Mouse (Mus musculus) kidney, adult 8-10 months (tissue): Measurements from ENCODE around the gene Cd63.
A peak's percentile ranks its signal among the peaks of the same experiment; 100 is the strongest.

Experiments used
- DNase-seq, 2 experiments: peaks; one replicate each; pipeline ENCODE4 v3.0.0; 2022

The Cd63 gene

DNA sequence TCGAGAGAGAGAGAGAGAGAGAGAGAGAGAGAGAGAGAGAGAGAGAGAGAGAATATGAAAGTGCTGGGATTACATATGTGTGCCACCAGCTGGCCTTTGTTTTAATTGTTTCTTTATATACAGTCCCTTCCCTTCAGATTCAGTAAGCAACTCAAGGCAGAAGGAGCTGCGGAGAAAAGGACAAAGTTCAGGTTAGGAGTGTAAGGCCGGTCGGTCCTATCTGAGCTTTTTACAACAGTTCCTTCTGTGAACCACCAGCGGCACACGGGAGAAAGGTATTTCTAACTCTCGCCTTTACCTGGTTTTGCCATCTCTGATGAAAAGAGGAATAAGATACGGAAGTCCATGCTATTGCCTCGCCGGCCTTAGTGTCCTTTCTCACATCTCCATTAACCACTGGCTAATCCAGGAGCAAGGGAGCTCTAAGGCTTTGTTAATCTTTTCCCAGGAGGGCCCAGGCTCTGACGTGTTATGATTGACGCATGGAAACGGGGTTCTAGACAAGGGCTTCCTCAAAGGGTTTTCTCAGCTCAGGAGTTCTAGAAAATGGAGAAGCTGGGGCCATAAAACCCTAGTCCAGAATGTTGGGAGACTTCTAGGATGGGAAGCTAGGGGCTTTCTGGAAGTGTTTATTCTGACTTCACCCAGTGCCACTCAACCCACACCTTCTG lies 8.1 kb downstream of the Cd63 start:
- peak; percentile 82 to 83 for DNase-seq

DNA sequence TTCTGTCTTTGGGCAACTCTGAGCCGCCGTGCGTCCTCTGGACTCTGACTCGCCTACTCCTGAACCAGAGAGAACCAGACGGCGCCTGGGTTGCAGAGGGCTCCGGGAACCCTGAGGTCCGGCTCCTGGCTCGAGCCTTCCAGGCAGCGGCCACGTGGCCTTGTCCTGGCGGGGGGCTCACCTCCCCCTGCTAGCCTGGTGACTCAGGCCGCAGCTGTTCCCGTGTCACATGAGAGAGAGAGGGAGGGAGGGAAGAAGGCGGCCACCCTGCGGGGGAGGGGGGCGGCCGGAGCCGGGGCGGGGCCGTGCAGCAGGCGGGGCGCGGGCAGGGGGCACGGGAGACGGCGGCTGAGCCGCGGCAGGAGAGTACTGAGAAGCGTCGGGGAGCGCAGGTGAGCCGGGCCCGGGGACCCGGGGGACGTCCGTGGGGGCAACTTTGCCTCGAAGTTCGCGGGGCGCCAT lies 8.8 kb downstream of the Cd63 start:
- DNase-seq: peak; percentile 91 to 94

DNA sequence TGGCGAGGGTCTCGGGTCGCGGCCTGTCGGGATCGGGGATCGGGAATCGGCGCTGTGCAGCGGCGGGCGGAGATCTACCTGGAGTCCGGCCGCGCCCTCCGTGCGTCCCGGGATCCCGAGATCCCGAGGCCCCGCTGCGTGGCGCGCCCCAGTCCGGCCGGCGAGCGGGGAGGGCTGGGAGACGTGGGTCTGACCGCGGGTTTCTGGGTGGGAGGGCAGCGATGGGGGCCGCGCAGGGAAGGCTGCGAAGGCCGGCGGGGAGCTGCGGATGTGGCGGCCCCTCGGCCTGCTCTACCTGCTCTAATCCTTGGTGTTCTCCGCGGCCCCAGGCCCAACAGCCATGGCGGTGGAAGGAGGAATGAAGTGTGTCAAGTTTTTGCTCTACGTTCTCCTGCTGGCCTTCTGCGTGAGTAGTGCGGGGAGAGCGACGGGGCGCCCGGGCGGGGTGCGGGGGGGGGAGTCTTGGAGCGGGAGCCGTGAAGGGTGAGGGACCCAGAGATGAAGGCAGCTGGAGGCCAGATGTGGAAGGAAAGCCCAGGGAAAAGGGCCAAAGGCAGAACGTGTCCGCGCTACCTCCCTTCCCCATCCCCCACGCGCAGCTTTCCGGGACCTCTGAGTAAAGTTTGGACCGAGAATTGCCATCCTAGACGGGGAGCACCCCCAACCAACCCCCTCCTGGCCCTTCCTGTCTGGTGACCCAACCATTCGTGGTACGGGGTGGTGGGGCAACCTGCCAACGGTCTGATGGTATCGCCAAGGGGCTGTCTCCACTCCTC lies 9.5 kb downstream of the Cd63 start:
- DNase-seq: peak in 1 of 2 experiments; percentile 61

DNA sequence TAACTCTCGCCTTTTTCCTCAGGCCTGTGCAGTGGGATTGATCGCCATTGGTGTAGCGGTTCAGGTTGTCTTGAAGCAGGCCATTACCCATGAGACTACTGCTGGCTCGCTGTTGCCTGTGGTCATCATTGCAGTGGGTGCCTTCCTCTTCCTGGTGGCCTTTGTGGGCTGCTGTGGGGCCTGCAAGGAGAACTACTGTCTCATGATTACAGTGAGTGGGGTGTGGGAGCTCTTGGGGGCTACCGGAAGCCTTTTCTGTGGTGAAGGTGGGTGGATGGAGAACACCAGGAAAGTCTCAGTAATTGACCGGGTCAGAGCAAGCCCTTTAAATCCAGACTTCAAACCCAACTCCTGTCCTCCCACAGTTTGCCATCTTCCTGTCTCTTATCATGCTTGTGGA lies 10.6 kb downstream of the Cd63 start:
- DNase-seq: no peak

DNA sequence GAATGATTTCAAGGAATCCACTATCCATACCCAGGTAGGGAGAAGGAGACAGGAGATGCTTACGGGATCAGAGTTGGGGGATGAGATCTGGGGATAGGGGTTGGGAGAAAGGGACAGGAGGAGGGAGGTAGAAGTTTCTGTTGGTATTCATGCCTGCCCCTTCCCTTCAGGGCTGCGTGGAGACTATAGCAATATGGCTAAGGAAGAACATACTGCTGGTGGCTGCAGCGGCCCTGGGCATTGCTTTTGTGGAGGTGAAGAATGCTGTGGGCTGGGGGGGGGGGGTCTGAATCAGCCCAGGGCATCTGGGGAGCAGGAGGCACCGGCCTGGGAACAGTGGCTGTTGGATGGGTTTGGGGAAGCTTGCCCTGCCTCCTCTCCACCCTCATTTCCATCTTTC lies 11.5 kb downstream of the Cd63 start:
- no peak for DNase-seq

DNA sequence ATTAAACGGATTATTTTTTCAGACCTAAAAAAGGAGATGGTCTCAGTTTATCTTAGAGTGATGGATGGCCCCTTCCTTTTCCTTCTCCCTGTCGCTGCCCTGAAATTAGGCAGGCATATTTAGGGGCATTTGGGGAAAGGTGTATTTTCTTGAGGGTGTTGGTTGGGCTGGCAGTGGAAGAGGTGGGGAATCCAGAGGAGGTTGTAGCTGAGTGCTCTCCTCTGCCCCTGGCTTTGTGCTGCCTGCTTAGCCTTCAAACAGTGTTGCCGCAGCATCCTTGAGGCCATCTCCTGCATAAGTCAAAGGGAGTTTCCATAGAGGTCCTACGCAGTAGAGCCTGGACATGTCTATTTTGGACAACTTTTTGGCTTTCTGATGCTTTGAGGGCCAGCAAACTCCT lies 12.0 kb downstream of the Cd63 start:
- no peak for DNase-seq

DNA sequence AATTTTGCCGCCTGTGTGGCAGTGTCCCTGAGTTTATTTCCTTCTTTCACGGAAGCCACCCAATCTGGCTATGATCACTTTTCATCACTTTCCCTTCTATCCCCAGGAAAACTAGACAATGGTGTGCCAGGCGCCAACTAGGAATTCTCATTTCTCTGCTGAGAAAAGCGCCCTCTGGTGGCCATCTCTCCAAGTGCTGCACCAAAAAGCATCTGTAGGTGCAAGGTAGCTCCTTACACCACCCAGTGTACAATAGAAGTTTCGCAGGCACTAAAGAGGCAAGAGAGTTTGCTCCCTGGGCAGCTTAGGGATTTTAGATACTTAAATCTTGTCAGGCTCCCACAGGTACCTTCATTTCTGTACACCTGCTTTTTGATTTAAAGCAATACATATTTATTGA lies 12.4 kb downstream of the Cd63 start:
- DNase-seq: peak; percentile 85 to 95

DNA sequence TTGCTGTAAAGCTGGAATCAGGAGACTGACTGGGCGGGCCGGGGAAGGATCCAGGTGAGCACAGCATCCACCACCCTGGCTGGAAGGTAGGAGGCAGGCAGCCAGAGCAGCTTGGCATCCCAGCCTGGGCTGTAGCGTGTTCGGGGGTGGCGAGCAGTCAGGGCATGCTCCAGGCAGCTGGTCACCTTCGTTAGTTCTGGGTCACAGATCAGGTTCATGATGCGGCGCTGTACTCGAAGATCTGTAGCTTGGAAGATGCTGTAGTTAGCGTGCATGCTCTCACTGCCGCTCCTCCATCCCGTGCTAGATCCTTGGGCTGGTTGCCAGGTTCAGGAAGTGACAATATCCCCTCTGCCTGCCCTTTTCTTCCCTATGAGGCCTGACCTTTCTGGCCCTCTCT lies 12.9 kb downstream of the Cd63 start:
- DNase-seq: peak in 1 of 2 experiments; percentile 37

DNA sequence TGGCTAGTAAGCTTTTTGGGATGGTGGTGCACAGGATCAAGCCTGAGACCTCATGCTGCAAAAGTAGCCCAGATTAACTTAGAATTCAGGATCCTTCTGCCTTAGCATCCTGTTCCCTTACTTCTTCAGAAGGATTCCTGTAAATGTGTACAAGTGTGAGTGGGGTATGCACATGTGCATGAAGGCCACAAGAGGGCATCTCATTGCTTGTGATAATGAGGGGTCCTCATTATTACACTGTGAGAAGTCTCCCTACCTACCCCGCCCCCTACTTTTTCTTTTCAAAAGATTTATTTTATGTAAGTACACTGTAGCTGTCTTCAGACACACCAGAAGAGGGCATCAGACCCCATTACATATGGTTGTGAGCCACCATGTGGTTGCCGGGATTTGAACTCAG lies 14.8 kb downstream of the Cd63 start:
- DNase-seq: no peak

DNA sequence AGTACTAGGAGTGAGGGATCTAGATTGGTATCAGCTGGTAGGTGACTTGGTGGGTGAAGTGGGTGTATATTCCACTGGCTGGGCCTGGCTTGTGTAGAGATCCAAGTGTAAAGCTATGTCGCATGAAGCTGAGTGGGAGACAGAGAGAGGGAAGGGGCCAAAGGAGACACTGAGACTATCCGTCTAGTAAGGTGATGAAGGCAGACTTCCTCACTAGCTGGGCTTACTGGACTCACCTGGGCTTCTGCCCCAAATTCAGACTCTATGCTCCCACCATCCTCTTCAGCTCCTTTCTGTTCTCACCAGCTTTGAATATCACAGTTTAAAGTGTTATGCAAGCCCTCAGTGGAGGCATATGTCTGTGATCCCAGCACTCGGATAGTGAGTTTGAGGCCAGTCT lies 15.9 kb downstream of the Cd63 start:
- no peak for DNase-seq

DNA sequence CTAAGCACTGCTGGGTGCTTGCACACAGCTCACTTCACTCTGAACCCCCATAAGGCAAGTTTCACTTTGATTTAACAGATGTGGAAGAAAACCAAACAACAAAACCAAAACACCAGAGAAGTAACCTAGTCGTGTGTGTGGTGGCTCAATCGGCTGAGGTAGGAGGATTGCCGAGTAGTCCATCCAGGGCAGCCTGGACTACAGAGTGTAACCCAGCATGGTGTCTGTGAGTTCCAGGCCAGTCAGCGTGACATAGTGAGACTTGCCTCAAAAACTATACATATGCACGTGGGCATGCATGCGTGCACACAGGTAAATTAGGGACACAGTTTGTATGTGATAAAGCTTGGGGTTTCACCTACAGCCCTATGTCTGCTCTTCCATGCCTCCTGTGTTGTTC lies 16.6 kb downstream of the Cd63 start:
- DNase-seq: no peak

DNA sequence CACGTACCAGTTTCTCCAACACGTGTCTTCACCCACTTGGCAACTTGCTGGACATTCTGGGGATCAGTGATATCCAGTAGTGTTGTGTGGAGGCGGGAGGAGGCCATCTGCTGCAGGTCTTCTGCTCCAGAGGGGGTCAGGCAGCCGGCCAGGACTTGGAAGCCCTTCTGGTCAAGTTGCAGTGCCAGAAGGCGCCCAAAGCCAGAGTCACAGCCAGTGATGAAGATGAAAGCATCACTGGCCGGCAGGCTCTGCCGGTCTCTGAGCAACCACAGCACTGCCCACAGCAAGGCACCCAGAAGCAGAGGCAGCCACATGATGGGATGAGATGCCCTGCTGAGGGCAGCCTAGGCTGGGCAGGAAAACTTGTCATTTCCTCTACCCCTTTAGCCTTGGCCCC lies 17.5 kb downstream of the Cd63 start:
- peak; percentile 58 to 63 for DNase-seq

DNA sequence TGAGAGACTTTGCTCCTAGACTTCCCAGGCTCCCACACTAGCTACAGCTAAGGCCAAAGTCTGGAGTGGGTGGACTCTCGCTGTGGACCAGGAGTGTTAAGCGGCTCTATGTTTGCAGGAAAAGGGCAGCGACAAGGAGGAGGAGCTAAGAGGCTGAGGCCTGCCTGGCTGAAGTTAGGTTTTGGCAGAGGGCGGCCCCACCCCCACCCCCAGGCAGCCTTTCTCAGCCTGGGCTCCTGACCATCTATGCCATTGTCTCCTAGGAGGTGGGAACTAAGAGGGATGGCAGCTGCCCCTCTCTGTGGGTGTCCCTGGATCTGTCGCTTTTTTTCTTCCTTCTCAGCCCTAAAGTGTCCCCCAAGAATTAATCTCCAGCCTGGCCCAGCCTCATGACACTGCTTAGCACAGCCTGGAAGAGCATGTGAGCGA lies 18.4 kb downstream of the Cd63 start:
- peak; percentile 83 to 90 for DNase-seq

DNA sequence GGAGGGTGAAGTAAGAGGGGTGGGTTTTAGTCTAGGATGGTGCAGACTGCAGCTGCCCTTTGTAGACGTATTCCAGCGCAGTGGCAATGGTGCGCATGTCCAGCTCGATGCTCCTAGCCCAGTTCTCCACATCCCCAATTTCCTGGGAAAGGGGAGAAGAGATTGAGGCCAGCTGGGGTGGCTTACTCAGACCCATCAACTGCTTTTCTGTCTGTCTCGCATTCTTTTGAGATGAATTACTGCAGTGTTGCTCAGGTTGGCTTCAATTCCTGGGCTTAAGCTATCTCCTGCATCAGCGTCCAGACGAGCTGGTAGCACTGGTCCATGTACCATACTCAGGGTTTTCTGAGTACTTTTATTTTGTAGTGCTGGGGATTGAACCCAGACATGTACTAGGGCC lies 19.2 kb downstream of the Cd63 start:
- no peak for DNase-seq

DNA sequence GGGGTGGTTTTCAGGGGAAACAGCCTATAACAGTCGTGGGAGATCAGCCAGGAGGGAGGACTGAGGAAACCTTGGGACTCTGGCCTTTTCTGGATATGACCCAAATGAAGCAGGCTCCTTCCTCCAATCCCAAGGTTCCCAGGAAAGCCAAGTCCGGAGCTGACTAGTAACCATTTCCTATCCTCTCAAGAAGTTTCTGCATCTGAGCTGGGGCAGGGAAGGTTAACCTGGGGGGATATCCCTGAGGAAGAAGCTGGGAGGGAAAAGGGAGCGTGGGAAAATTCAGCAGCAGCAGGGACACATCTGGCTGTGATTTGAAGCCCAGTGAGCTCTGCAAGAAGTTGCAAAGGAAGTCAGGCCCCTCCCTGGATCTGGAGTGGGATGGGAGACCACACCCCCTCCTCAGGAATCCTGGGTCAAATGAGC lies 20.0 kb downstream of the Cd63 start:
- DNase-seq: peak; percentile 53 to 77

DNA sequence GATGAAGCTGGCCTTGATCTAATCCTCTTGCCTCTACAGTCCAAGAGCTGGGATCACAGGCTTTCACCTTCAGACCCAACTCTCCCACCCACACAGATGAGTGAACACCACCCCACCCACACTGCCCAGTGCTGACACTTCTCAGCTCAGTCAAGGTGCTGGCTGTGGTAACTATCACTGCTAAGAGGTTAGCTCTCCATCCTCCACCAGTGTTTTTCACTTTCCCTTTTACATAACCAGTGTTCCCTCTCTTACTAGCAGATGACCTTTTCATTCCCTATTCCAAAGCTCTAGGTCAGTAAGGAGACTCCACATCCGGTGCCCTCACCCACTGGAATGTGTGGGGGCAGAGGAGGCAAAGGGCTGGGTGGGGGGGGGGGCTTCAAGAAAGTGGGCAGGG lies 20.5 kb downstream of the Cd63 start:
- no peak for DNase-seq

DNA sequence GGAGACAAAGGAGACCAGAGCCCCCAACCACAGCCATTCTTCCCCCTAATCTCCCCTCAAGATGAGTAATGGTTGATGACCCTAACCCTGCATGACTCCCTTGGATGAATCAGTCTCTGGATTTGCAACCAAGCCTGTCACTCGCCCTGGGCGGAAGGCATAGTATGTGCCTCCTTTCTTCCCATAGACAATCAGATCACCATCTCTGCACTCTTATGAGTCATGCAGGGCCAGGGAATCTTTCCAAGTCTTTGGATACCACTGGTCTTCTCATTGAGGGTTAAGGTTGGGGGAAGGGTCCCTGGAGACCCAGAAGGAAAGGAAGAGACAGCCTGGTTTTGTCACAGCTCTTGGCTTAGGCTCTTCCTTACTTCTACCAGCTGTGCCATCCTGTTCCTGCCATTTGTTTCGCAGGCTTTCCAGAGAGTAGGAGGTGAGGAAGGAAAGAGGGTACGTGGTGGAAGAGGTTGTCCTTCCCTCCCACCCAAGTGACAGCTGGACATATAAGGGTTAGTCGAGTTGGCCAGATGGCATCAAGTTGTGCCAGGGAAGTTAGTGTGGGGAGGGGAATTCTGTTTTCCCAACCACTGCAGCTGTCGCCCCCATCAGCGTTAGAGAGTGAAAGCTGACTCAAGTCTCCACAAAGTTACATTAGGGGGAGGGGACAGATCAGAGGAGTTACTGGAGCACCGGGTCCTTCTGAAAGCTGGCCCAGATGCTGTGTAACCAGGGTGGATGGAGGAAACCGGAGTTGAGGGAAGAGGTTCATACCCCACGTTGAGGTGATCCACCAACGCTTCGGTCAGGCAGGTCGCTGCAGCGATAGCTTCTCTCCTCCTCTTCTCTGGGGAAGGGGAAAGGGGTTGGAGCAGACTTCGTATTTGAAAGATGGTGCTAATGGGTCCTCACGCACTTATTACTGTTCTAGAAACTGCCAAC lies 21.4 kb downstream of the Cd63 start:
- no peak for DNase-seq

DNA sequence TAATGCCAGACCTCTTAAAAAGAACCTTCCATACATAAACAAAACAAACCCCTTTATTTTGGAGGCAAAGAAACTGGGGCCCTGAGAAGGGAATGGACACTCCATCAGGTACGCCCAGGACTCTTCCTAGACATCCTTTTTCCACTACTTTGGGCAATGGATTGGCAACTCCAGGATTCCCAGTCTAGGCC lies 21.9 kb downstream of the Cd63 start, which contains the start of gene Rdh5:
Rdh5 (minus strand) TSS at position 67 of the 191 bp plus-strand sequence.
- no peak for DNase-seq

DNA sequence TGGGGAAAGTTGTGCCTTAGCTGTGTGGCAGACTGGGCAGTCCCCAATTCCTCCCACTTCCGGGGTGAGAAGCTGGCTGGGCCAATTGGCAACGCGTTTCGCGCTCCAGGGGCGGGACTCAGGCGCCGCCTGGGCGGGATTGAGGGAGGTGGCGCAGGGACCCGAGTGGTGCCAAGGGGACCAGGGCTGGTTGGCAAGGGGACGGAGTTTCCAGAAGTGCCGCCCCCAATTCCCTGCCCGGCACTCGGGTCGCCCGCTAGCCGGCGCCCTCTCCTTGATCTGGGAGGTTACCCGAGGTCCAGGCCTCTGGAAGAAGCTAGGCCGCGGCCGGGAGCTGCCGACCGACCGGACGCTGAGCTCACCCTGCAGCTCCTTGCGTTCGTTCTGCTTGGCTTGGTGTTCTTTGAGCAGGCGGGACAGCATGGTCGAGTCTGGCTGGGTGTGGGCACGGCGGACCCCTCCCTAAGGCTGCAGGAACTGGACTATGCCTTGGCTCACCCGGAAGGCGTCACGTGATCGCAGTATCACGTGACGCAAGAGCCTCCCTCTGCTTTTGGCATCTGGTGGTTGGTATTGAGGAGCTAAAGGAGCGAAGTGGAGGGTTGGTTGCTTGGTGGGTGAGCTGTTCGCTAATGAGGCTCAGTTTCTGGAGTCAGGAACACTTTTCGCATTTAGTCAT lies 22.4 kb downstream of the Cd63 start:
- DNase-seq: peak; percentile 97

DNA sequence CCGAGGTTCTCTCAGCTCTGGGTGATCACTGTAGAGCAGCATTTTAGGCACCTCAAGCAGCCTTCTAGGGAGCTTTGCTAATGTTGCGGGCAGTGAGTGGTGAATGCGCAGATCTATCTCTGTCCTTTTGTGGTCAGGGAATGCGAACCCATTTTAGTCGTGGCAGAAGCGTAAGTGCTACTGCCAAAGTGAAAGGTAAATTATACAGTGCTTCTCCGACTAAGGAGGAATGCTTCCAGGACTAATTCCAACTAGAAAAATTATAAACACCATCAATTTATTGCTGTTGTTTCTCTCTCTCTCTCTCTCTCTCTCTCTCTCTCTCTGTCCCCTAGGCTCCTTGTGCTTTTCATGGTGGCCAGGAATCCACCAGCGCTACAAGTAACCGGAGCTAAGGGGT lies 23.1 kb downstream of the Cd63 start, which contains the start of gene Bloc1s1:
Bloc1s1 (minus strand) TSS at position 101 of the 400 bp plus-strand sequence.
- no peak for DNase-seq

DNA sequence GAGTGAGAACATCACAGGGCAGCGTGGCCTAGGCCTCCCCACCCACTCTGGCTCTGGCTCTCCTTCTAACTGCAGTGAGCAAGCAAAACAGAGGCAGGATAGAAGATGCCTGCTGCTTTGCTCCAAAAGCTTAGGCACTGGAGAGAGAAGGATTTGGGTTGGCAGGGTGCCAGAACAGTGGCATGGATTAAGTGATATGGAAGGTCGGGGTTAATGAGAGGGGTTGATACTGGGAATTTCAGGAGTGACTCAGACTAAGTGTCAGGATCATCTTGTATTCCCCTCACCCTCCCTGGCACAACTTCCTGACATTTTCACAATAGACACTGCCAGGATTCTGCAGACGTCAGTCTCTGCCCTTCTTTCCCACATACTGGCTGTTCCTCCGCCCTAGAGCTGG lies 27.6 kb downstream of the Cd63 start:
- DNase-seq: no peak

DNA sequence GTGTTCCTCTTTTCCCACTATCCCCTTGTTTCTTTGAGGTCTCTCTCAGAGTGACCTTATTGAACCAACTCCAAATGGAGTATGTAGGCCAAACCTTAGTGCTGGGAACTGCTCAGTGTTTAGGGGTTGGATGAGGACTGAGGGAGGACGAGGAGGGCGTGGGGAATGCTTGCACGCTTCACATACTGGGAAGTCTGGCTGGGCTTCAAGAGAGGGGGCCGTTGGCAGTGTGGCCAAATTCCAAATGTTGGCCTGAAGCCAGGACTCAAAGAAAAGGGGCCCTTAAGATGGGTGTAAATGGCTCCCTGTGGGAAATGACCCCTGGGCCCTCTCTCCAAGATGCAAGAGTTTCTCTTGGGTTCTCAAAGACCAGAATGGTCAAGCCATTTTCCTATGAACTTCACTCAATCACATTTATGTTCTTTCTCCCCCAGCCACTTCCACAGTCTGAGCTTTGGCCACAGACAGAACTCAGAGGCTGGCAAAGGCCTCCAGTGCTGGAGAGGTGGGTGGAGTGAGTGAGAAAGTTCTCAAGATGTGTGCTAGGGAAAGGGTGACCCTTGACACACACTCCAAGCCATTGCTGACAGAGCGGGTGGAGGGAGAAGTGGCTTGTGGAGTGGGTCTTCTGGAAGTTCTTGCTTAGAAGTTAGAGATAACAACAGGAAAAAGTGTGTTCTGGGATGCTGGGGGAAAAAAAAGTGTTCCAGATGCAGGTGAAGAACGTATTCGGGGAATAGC lies 29.0 kb downstream of the Cd63 start:
- DNase-seq: no peak
